Mouse (Mus musculus) forebrain, embryonic 11.5 days (tissue): Measurements from ENCODE around the gene Necab2. TPM values are rescaled to one million over a fixed set of nuclear protein-coding genes. Genes with fewer than 3 reads are reported as not detected.

ENCODE experiments used
- ATAC-seq: fragments of 200-750 bp; cut with Nextera tagmentation; replicated peaks from 2 replicates; pipeline ENCODE4 v1.8.0; 2017; ENCODE audit warnings: moderate TSS enrichment; ENCODE audit not compliant: low FRiP score
- DNase-seq: peaks from one replicate; pipeline ENCODE4 v3.0.0-alpha.2; 2017; ENCODE audit warnings: low spot score
- H3K27ac ChIP-seq: fragments of 300-500 bp; sonication (generic); 2 replicates; pipeline ENCODE4 v1.5.1; 2014; ENCODE audit warnings: low read depth, low read length
- H3K27me3 ChIP-seq: fragments of 300-500 bp; sonication (generic); 2 replicates; pipeline ENCODE4 v1.6.1; 2014; ENCODE audit warnings: mild to moderate bottlenecking, low read length, mixed read lengths; ENCODE audit not compliant: control insufficient read depth, insufficient read depth
- H3K36me3 ChIP-seq: fragments of 300-500 bp; sonication (generic); 2 replicates; pipeline ENCODE4 v1.6.1; 2014; ENCODE audit warnings: mild to moderate bottlenecking, low read length, moderate library complexity, mixed read lengths; ENCODE audit not compliant: control insufficient read depth, insufficient read depth
- H3K4me1 ChIP-seq: fragments of 300-500 bp; sonication (generic); replicated peaks from 2 replicates; pipeline ENCODE4 v1.6.1; 2014; ENCODE audit warnings: low read length, mixed read lengths; ENCODE audit not compliant: control insufficient read depth, insufficient read depth
- H3K4me2 ChIP-seq: fragments of 300-500 bp; sonication (generic); 2 replicates; pipeline ENCODE4 v1.6.1; 2014; ENCODE audit warnings: low read depth, mild to moderate bottlenecking, low read length, moderate library complexity, mixed read lengths; ENCODE audit not compliant: severe bottlenecking
- H3K4me3 ChIP-seq: fragments of 300-500 bp; sonication (generic); 2 replicates; pipeline ENCODE4 v1.5.1; 2014; ENCODE audit warnings: low read depth, low read length
- H3K9ac ChIP-seq: fragments of 300-500 bp; sonication (generic); 2 replicates; pipeline ENCODE4 v1.6.1; 2014; ENCODE audit warnings: low read length
- H3K9me3 ChIP-seq: fragments of 300-500 bp; sonication (generic); 2 replicates; pipeline ENCODE4 v1.6.1; 2016; ENCODE audit warnings: low read length, mixed read lengths; ENCODE audit not compliant: control insufficient read depth
- WGBS: fragments of 180-500 bp; shearing (Covaris S2); extraction: QIAGEN DNeasy Blood & Tissue Kit; methylation state at CpG from one replicate; pipeline ENCODE4 v1.1.7; 2014; 5-methylcytosine and 5-hydroxymethylcytosine counted together
- polyA plus RNA-seq: library from polyadenylated mRNA; unstranded; fragments of >200 nt; fragmentation: Nextera tagmentation; extraction: Ambion mirVana; gene quantifications from 2 replicates; pipeline ENCODE4 v1.2.1, GENCODE M21; 2014

The Necab2 gene
- 15.3 and 18.3 TPM in 2 replicates for polyA plus RNA-seq

DNA sequence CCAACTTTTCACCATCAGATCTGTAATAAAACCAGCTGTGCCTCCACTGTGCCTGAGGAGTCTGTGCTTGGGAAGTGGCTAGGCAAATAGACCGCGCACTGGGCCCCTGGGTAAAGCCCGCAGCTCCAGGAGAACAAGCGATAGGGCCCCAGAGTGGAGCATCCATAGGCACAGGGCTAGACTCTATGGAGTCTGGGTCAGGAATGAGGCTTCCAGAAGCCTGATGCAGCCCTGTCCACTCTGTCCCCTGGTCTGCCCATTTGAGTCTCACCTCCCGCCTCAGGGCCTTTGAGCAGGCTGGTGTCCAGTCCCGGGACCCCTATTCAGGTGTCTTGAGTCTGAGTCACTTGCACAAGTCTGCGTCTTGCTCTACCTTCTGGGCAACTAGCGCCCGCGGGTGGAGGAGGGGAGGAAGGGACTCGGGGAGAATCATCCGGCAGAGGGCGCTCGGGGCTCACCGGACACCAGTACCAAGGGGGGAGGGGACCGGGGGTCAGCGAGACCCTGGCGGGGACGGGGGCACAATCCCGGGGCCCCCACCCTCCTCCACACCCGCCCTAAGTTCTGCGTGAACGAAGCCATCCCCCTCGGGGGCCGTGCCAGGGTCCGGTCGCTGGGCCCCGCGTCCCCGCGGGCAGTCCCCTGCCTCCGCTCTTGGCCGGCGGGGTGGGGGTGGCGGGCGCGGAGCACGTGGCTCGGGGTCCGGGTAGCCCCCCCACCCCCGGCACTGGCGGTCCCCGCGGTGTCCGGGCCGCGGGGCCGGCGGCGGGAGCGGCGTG, at the start of gene Necab2:
Gene Necab2, plus strand, starts transcription at position 509 of the 779 bp plus-strand sequence.
- 2% methylated on average over 26 of the region's 52 CpGs for WGBS
- peak within 1 kb of the TSS; percentile 86 for H3K4me2 ChIP-seq
- H3K4me1 ChIP-seq = 0 out of 2 replicates have a peak, but pooled peaks cover 2% of the 10 kb centered on the region
- peaks cover 7% of the 10 kb centered on the region for H3K27me3 ChIP-seq
- H3K9ac ChIP-seq = peak within 1 kb of the TSS; percentile 72
- peak within 1 kb of the TSS; percentile 73 for H3K4me3 ChIP-seq
- no peaks in the 10 kb centered on the region for H3K36me3 ChIP-seq
- H3K27ac ChIP-seq = no peak within 1 kb of the TSS
- peak; percentile 97 for DNase-seq
- H3K9me3 ChIP-seq = no peaks in the 10 kb centered on the region
- ATAC-seq = peak; percentile 71

DNA sequence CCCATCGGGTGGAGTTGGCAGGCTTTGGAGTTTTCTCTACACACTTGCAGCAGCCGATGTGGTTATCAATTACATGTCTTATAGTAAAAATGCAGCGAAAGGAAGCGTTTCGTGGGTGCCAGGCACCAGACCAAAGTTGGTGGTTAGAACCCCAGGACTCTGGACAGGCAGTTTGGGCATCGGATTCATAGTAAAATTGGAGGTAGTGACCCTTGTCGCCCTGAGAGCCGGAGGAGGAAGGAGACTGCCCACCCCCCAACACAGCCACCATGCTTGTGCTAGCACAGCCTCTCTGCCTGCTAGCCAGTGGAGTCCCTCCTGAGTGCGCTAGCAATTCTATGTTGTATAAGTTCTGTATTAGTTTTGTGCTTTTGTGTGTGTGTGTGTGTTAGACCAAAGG, 48.0 kb upstream of the Necab2 start:
- H3K27ac ChIP-seq = no peak overlapping the region
- H3K4me3 ChIP-seq = no peak overlapping the region
- H3K4me2 ChIP-seq = no peak overlapping the region
- no peak for ATAC-seq
- 81% methylated on average over 9 of the region's 9 CpGs for WGBS
- H3K9ac ChIP-seq = no peak overlapping the region
- H3K27me3 ChIP-seq = no peaks in the 10 kb centered on the region
- no peaks in the 10 kb centered on the region for H3K36me3 ChIP-seq
- DNase-seq = no peak
- peaks cover 3% of the 10 kb centered on the region; the same call in 1 of the 2 replicates for H3K4me1 ChIP-seq
- no peaks in the 10 kb centered on the region for H3K9me3 ChIP-seq

DNA sequence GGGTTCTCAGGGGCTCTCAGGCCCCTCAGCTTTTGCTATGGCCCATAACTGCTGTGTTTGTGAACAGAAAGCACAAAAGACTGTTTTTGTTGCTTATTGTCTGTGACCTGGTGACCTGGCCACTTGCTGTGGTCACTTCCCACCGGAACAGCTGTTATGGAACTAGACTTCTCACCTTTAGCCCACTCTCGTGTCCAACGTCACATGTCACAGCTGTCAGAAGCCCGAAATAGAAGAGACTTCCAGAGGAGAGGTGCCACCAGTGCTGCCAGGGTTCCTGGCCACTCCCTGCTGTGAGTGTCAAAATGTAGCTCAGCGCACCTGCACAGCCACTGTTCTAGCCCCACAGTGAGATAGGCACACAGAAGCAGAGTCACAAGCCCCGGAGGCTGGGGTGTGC, 47.3 kb upstream of the Necab2 start:
- Histone ChIP-seq H3K36me3 (no peaks in the 10 kb centered on the region), H3K4me3 (no peak overlapping the region), H3K4me2 (no peak overlapping the region), H3K9ac (no peak overlapping the region), H3K27me3 (no peaks in the 10 kb centered on the region), H3K9me3 (no peaks in the 10 kb centered on the region), H3K4me1 (peaks cover 3% of the 10 kb centered on the region; the same call in 1 of the 2 replicates), H3K27ac (no peak overlapping the region)
- ATAC-seq (no peak), DNase-seq (no peak)
- 78% methylated on average over 6 of the region's 6 CpGs for WGBS

DNA sequence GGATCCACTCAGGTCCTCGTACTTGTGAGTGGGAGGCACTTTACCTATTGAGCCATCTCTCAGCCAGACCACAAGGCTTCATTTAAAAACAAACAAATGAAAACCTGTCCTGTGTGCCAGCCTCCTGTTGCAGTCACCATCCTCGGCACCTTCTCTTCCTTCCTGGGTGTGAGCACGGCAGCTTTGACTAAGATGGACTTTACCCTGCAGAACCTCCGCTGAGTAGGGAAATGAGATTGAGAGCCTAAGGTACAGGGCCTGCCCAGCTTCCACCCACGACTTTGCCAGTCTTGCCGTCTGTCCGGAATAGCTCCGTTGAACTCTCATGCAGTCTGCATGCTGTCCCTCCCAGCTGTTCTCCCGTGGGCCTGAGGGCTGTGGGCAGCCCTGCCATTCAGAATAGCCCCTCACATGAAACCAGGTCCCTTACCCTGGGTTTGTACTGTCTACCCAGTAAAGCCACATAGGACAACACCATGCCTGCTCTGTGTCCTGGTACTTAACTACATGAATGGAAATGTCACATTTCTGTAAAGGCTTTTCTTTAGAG, 46.3 kb upstream of the Necab2 start:
- H3K4me2 ChIP-seq = no peak overlapping the region
- no peak overlapping the region for H3K27ac ChIP-seq
- H3K4me3 ChIP-seq = no peak overlapping the region
- no peaks in the 10 kb centered on the region for H3K27me3 ChIP-seq
- no peak overlapping the region for H3K9ac ChIP-seq
- H3K4me1 ChIP-seq = peaks cover 3% of the 10 kb centered on the region; the same call in 1 of the 2 replicates
- ATAC-seq = no peak
- no peaks in the 10 kb centered on the region for H3K9me3 ChIP-seq
- WGBS = 91% methylated on average over 9 of the region's 9 CpGs
- no peak for DNase-seq
- H3K36me3 ChIP-seq = no peaks in the 10 kb centered on the region

DNA sequence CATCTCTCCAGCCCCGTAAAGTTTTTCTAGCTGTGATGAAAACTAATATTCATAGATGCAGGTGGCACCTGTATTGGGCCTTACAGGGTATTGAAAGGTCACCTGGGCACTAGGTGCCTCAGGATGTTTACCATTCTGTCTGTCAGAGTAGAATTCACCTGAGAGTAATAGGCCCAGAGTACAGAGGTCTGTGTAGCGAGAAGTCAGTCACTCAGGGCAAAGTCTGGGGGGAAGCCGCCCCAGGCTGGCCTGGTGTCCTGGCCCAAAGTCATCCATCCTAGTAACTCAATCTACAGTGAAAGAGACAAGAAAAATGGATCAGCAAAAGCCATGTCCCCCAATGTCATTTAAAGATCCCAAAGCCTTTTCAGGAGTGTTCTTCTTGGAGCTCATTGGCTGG, 45.6 kb upstream of the Necab2 start:
- ATAC-seq = no peak
- Histone ChIP-seq H3K9me3 (no peaks in the 10 kb centered on the region), H3K4me2 (no peak overlapping the region), H3K4me1 (no peaks in the 10 kb centered on the region; the same call in 1 of the 2 replicates), H3K36me3 (no peaks in the 10 kb centered on the region), H3K27me3 (no peaks in the 10 kb centered on the region), H3K27ac (no peak overlapping the region), H3K4me3 (no peak overlapping the region), H3K9ac (no peak overlapping the region)
- DNase-seq = no peak
- WGBS = 79% methylated on average over 3 of the region's 3 CpGs

DNA sequence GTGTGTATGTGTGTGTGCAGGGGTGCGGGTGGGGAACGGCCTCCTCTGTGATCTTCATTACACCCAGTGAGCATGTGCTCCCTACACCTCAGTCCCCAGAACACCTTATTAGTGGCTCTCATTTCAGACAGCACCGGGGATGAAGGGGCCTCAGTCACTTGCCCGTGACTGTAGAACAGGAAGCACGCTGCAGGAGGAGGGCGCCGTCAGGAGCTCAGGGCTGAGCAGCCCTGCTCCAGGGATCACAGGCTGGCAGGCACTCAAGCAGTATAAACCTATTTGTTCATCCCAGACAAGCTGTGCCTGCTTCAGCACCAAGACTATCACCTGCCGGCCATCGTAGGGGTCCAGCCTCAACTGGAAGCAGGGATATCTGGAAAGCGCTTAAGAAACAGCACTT, 42.6 kb upstream of the Necab2 start:
- WGBS = 82% methylated on average over 10 of the region's 10 CpGs

DNA sequence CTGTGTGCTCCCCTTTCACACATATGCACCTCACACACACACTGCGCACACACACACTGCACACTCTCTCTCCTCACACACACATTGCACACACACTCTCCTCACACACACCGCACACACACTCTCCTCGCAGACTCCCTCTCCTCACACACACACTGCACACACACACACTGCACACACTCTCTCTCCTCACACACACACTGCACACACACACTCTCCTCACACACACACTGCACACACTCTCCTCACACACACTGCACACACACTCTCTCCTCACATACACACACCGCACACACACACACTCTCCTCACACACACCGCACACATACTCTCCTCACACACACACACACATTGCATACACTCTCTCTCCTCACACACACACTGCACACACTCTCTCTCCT, 41.9 kb upstream of the Necab2 start:
- Histone ChIP-seq H3K9me3 (no peaks in the 10 kb centered on the region), H3K27ac (no peak overlapping the region), H3K36me3 (no peaks in the 10 kb centered on the region), H3K27me3 (no peaks in the 10 kb centered on the region), H3K4me1 (no peaks in the 10 kb centered on the region), H3K4me2 (no peak overlapping the region), H3K9ac (no peak overlapping the region), H3K4me3 (no peak overlapping the region)
- ATAC-seq (no peak), DNase-seq (no peak)
- WGBS = 93% methylated on average over 5 of the region's 5 CpGs

More for the DNA sequence above, 42.6 kb upstream of the Necab2 start:
- no peak for ATAC-seq
- no peak overlapping the region for H3K4me2 ChIP-seq
- no peak overlapping the region for H3K4me3 ChIP-seq
- DNase-seq = no peak
- H3K27ac ChIP-seq = no peak overlapping the region
- H3K36me3 ChIP-seq = no peaks in the 10 kb centered on the region
- H3K4me1 ChIP-seq = no peaks in the 10 kb centered on the region
- H3K27me3 ChIP-seq = no peaks in the 10 kb centered on the region
- H3K9ac ChIP-seq = no peak overlapping the region
- no peaks in the 10 kb centered on the region for H3K9me3 ChIP-seq

DNA sequence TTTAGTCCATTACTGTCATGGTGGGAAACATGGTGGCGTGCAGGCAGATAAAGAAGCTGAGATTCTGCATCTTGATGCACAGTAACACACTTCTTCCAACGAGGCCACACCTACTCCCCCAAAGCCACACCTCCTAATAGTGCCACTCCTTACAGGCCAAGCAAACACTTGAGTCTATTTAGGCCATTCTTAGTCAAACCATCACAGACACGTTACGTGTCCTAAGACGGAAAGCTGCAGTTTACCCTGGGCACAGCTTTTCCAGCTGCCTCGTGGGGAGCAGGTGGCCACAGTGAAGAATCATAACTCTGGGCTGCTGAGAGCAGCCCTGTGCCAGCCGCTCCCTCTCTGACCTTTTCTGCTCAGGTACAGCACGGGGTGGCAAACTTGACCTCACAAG, 38.2 kb upstream of the Necab2 start:
- Histone ChIP-seq H3K4me3 (no peak overlapping the region), H3K27ac (no peak overlapping the region), H3K9ac (no peak overlapping the region), H3K27me3 (no peaks in the 10 kb centered on the region), H3K36me3 (no peaks in the 10 kb centered on the region; the same call in 1 of the 2 replicates), H3K4me1 (no peaks in the 10 kb centered on the region; the same call in 1 of the 2 replicates), H3K4me2 (no peak overlapping the region), H3K9me3 (no peaks in the 10 kb centered on the region)
- no peak for ATAC-seq
- DNase-seq = no peak
- WGBS = 91% methylated on average over 8 of the region's 8 CpGs
